Mouse (Mus musculus) splenic B cell, adult 2 months (primary cell): ENCODE measurements around the gene Pick1.

Experiments
- DNase-seq: peaks from one replicate; pipeline ENCODE4 v3.0.0-alpha.2; 2011; ENCODE audit warnings: low read depth, low spot score
- H3K27me3 ChIP-seq: 2 replicates; pipeline ENCODE4 v1.6.1; 2012; ENCODE audit warnings: mild to moderate bottlenecking, low read length, moderate library complexity, mixed read lengths; ENCODE audit not compliant: control insufficient read depth, poor library complexity, insufficient read depth, severe bottlenecking
- H3K36me3 ChIP-seq: 2 replicates; pipeline ENCODE4 v1.6.1; 2012; ENCODE audit warnings: mild to moderate bottlenecking, low read length, moderate library complexity, mixed read lengths; ENCODE audit not compliant: control insufficient read depth, poor library complexity, insufficient read depth, severe bottlenecking

The Pick1 gene

GRCm38 (mm10) chr15:79229058-79229821 lies at the start of gene Pick1, which contains the start of gene Gm49486:
Gene Pick1, plus strand, starts transcription at chr15:79229173.
Gene Gm49486, plus strand, starts transcription at chr15:79229391.
- no peaks in the 10 kb centered on the region; the same call in 1 of the 2 replicates for H3K36me3 ChIP-seq
- DNase-seq, result peak; percentile 92
- H3K27me3 ChIP-seq, result no peaks in the 10 kb centered on the region

- Histone ChIP-seq H3K27me3 (no peaks in the 10 kb centered on the region), H3K36me3 (no peaks in the 10 kb centered on the region)
- DNase-seq, result no peak
These were observed 43.8 kb upstream of the Pick1 start for GRCm38 (mm10) chr15:79185213-79185612.

- no peak for DNase-seq
- no peaks in the 10 kb centered on the region for H3K27me3 ChIP-seq
- H3K36me3 ChIP-seq, result no peaks in the 10 kb centered on the region
These were observed 41.2 kb upstream of the Pick1 start for GRCm38 (mm10) chr15:79187819-79188218.

- Histone ChIP-seq H3K36me3 (no peaks in the 10 kb centered on the region), H3K27me3 (no peaks in the 10 kb centered on the region)
- no peak for DNase-seq
These were observed 37.5 kb upstream of the Pick1 start for GRCm38 (mm10) chr15:79191426-79191825.

DNA sequence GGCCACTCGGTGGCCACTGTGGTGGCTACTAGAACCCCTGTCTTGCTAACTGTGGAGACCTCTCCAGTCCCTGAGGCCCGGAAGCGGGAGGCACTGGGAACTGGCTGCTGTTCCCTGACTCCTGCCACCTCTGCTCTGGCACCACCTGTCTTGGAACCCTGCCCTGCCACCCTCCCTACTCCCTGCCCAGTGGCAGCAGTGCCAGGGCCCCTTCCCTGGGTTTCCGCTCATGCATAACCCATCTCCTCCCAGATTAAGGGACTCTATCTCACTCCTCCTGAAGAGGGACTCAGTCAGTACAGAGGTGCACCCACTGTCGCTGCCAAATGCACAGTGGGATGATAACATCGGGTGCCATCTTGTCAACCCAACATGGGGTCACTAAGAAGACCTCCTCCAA lies 36.5 kb upstream of the Pick1 start:
- no peak for DNase-seq
- H3K27me3 ChIP-seq, result no peaks in the 10 kb centered on the region
- H3K36me3 ChIP-seq, result no peaks in the 10 kb centered on the region

GRCm38 (mm10) chr15:79192885-79193845 lies 35.8 kb upstream of the Pick1 start:
- Histone ChIP-seq H3K27me3 (no peaks in the 10 kb centered on the region), H3K36me3 (no peaks in the 10 kb centered on the region)
- no peak for DNase-seq

DNA sequence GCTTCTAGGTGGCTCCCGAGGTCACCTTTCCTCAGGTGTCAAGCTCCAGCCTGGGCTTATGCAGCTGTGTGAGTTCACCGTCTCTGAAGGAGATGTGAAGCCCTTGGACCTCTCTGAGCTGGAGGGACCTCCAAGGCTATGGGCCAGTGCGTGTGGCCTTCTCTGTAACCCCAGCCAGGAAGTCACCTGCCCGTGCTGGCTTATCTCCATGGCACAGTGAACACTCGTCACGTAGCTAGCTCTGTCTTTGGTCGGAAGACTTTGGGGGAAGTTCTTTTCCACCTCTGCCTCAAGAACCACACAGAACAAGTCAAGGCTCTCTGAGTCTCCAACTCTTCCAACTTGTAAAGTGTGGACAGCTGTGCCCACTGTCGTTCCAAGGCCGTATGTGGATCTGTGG lies 34.9 kb upstream of the Pick1 start:
- no peaks in the 10 kb centered on the region for H3K27me3 ChIP-seq
- no peak for DNase-seq
- no peaks in the 10 kb centered on the region for H3K36me3 ChIP-seq

DNA sequence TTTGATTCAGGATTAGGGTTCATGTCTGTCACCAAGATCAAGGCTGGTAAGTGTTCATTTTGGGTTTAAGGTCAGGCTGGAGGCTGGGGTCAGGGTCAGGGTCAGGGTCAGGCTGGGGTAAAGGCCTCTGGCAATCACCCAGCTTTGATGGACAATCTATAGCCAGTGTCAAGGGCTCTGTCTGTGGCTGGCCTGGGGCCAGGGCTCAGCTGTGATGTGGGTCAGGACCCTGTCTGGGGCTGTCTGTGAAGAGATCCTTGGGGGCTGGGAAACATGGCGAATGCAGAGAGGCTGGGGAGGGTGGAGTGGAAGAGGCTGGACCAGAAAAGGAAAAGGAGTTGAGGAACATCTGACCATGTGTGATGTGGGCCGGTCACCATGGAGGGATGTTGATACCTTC lies 34.0 kb upstream of the Pick1 start:
- Histone ChIP-seq H3K27me3 (no peaks in the 10 kb centered on the region), H3K36me3 (no peaks in the 10 kb centered on the region)
- DNase-seq, result no peak

DNA sequence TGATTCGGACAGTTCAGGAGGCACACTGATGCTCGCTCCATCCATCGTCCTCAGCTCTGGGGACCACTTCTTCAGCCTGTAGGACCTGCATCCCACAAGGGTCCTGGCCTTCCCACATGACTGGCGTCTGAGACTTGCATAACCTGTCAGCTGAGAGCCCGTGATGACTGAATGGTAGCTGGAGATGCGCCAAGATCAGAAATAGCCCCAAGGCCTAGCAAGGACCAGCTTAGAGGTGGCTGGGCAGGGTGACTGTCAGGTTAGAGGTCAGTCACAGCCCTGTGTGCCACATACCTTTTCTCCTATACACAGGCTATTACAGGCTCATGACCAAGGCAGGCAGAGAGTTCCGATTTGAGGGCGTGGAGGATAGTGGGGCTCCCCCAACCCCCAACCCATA lies 33.5 kb upstream of the Pick1 start:
- DNase-seq, result no peak
- no peaks in the 10 kb centered on the region for H3K36me3 ChIP-seq
- H3K27me3 ChIP-seq, result no peaks in the 10 kb centered on the region

- H3K27me3 ChIP-seq, result no peaks in the 10 kb centered on the region
- H3K36me3 ChIP-seq, result no peaks in the 10 kb centered on the region
- DNase-seq, result no peak
These were observed 29.5 kb upstream of the Pick1 start for GRCm38 (mm10) chr15:79199390-79199976.

DNA sequence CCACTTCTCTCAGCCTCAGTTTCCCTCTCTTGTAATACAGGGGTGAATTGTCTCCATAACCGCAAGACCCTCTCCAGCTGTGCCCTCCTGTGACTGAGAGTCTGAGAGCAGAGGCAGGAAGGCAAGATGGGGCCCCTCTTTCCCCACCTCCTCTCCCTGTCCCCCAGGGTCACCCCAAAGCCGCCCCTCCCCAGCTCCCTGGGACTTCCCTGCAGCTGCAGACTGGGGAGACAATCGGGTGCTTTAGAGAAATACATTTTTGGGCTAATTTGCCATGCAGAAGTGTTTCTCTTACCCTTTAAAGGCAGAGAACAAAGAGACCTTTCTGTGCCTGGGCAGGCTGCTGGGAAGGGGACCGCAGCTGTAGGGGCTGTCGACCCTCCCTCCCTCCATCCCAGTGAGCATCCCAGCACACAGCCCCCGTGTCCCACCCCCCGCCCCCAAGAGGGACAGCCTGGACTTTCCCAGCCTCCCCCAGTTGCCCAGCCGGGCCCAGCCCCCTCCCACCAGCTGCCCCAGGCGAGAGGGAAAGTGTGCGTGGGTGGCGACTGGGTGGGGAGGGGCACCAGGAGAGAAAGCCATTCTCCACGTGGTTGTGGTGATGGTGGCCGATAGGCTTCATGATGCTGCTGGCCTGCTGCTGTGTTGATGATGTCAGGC lies 27.4 kb upstream of the Pick1 start:
- Histone ChIP-seq H3K36me3 (no peaks in the 10 kb centered on the region), H3K27me3 (no peaks in the 10 kb centered on the region)
- DNase-seq, result no peak

GRCm38 (mm10) chr15:79202575-79202974 lies 26.4 kb upstream of the Pick1 start:
- Histone ChIP-seq H3K36me3 (no peaks in the 10 kb centered on the region), H3K27me3 (no peaks in the 10 kb centered on the region)
- DNase-seq, result no peak

DNA sequence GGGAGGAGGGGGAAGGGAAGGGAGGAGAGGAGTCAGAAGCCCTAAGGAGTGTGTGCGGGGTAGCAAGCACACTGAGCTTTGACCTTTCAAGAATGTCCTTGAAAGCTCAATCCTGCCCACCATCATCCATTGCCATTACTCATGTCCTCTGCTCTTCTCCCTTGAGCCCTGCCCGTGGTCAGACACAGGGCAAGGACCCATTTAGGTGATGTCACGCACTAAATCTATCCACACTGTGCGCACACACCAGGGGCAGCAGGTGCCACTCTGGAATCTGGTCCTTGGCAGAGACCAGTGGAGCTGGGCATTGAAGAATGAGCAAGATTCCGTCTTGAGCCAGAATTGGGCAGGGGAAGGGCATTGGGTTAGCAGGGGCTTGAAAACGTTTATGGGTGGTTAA lies 20.8 kb upstream of the Pick1 start:
- H3K27me3 ChIP-seq, result no peaks in the 10 kb centered on the region
- H3K36me3 ChIP-seq, result no peaks in the 10 kb centered on the region
- no peak for DNase-seq

DNA sequence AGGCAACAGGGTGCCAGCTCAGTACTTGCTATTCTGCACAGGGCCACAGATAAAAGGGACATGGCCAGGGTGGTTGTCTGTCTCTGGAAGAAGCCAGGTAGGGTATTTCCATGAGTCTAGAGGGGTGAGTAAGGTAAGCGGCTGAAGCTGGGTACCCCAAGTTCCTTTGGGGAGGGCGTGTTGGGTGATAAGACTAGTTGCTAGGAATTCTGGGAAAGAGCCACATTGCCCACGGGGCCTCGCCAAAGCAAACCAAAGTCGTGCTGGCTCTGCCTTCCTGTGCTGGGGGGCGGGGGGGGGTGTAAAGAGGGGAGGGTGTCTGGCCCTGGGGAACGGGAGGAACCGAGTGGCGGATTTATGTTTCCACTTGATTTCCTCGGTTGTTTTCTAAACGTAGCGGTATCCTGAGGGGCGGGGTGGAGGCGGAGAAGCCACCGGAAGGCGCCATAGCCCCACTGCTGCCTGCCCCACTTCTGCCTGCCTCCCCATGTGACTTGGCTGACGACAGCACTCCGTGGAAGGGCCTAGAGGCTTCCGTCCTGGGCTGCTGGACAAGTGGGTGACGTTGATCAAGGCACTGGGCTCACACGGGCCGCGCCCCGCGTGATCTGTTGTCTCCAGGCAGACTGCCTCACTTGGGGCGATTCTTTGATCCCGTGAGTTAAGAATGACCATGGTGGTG lies 20.1 kb upstream of the Pick1 start:
- H3K27me3 ChIP-seq, result no peaks in the 10 kb centered on the region
- DNase-seq, result peak; percentile 89
- no peaks in the 10 kb centered on the region for H3K36me3 ChIP-seq
